Mouse (Mus musculus): ENCODE measurements around the gene Prss44. TPM values are rescaled to one million over a fixed set of nuclear protein-coding genes. Genes with fewer than 3 reads are reported as not detected.

Prss44 gene
- polyA plus RNA-seq, 1 experiment, result 30.6 TPM

- no peak overlapping the region for H3K4me3 ChIP-seq (ENCODE audit: control insufficient read depth, low read depth, low read length)
- TF ChIP-seq POLR2A (IDR thresholded peaks at IDR 0.05; ENCODE audit: control insufficient read depth, low read depth, low read length) (no peak), CTCF (IDR thresholded peaks at IDR 0.05; ENCODE audit: control insufficient read depth, insufficient read depth, insufficient replicate concordance, low read depth, low read length) (no peak)
- peaks cover 7% of the 10 kb centered on the region for H3K4me1 ChIP-seq (ENCODE audit: control insufficient read depth, insufficient read depth, low read length)
- H3K27ac ChIP-seq (ENCODE audit: control insufficient read depth, insufficient read depth, low read depth, low read length), result no peak overlapping the region
- H3K27me3 ChIP-seq (ENCODE audit: control insufficient read depth, insufficient read depth, low read length), result no peaks in the 10 kb centered on the region
- no peaks in the 10 kb centered on the region; the same call in 1 of the 2 replicates for H3K36me3 ChIP-seq (ENCODE audit: control insufficient read depth, insufficient read depth, low read length)
Measured at GRCm38 (mm10) chr9:110841438-110841837, 27.6 kb downstream of the Prss44 start.

- Histone ChIP-seq H3K27me3 (ENCODE audit: control insufficient read depth, insufficient read depth, low read length) (no peaks in the 10 kb centered on the region), H3K4me3 (ENCODE audit: control insufficient read depth, low read depth, low read length) (peak within 1 kb of the TSS; percentile 89), H3K36me3 (ENCODE audit: control insufficient read depth, insufficient read depth, low read length) (no peaks in the 10 kb centered on the region), H3K27ac (ENCODE audit: control insufficient read depth, insufficient read depth, low read depth, low read length) (peak within 1 kb of the TSS; percentile 33), H3K4me1 (ENCODE audit: control insufficient read depth, insufficient read depth, low read length) (peaks cover 7% of the 10 kb centered on the region)
- TF ChIP-seq POLR2A (IDR thresholded peaks at IDR 0.05; ENCODE audit: control insufficient read depth, low read depth, low read length) (peak; percentile 81), CTCF (IDR thresholded peaks at IDR 0.05; ENCODE audit: control insufficient read depth, insufficient read depth, insufficient replicate concordance, low read depth, low read length) (no peak)
Measured at GRCm38 (mm10) chr9:110844206-110844605, 30.4 kb downstream of the Prss44 start, which contains the start of gene Prss46. TSS of gene Prss46 (plus strand) at chr9:110844506.

- no peaks in the 10 kb centered on the region for H3K36me3 ChIP-seq (ENCODE audit: control insufficient read depth, insufficient read depth, low read length)
- TF ChIP-seq POLR2A (IDR thresholded peaks at IDR 0.05; ENCODE audit: control insufficient read depth, low read depth, low read length) (no peak), CTCF (IDR thresholded peaks at IDR 0.05; ENCODE audit: control insufficient read depth, insufficient read depth, insufficient replicate concordance, low read depth, low read length) (no peak)
- peaks cover 5% of the 10 kb centered on the region for H3K4me1 ChIP-seq (ENCODE audit: control insufficient read depth, insufficient read depth, low read length)
- H3K4me3 ChIP-seq (ENCODE audit: control insufficient read depth, low read depth, low read length), result no peak overlapping the region
- H3K27ac ChIP-seq (ENCODE audit: control insufficient read depth, insufficient read depth, low read depth, low read length), result no peak overlapping the region
- no peaks in the 10 kb centered on the region for H3K27me3 ChIP-seq (ENCODE audit: control insufficient read depth, insufficient read depth, low read length)
Measured at GRCm38 (mm10) chr9:110849162-110849561, 35.4 kb downstream of the Prss44 start.

- Histone ChIP-seq H3K4me3 (ENCODE audit: control insufficient read depth, low read depth, low read length) (no peak overlapping the region), H3K36me3 (ENCODE audit: control insufficient read depth, insufficient read depth, low read length) (no peaks in the 10 kb centered on the region), H3K27me3 (ENCODE audit: control insufficient read depth, insufficient read depth, low read length) (no peaks in the 10 kb centered on the region), H3K27ac (ENCODE audit: control insufficient read depth, insufficient read depth, low read depth, low read length) (no peak overlapping the region), H3K4me1 (ENCODE audit: control insufficient read depth, insufficient read depth, low read length) (peaks cover 9% of the 10 kb centered on the region)
- no peak for TF ChIP-seq POLR2A (IDR thresholded peaks at IDR 0.05; ENCODE audit: control insufficient read depth, low read depth, low read length)
- TF ChIP-seq CTCF (IDR thresholded peaks at IDR 0.05; ENCODE audit: control insufficient read depth, insufficient read depth, insufficient replicate concordance, low read depth, low read length), result no peak
Measured at GRCm38 (mm10) chr9:110855903-110856302, 42.1 kb downstream of the Prss44 start.

- Histone ChIP-seq H3K36me3 (ENCODE audit: control insufficient read depth, insufficient read depth, low read length) (no peaks in the 10 kb centered on the region), H3K4me1 (ENCODE audit: control insufficient read depth, insufficient read depth, low read length) (peaks cover 9% of the 10 kb centered on the region), H3K27me3 (ENCODE audit: control insufficient read depth, insufficient read depth, low read length) (no peaks in the 10 kb centered on the region), H3K27ac (ENCODE audit: control insufficient read depth, insufficient read depth, low read depth, low read length) (no peak overlapping the region), H3K4me3 (ENCODE audit: control insufficient read depth, low read depth, low read length) (no peak overlapping the region)
- TF ChIP-seq CTCF (IDR thresholded peaks at IDR 0.05; ENCODE audit: control insufficient read depth, insufficient read depth, insufficient replicate concordance, low read depth, low read length) (no peak), POLR2A (IDR thresholded peaks at IDR 0.05; ENCODE audit: control insufficient read depth, low read depth, low read length) (no peak)
Measured at GRCm38 (mm10) chr9:110856920-110857319, 43.1 kb downstream of the Prss44 start.

- no peaks in the 10 kb centered on the region for H3K36me3 ChIP-seq (ENCODE audit: control insufficient read depth, insufficient read depth, low read length)
- H3K4me3 ChIP-seq (ENCODE audit: control insufficient read depth, low read depth, low read length), result peak within 1 kb of the TSS; percentile 76
- no peaks in the 10 kb centered on the region for H3K27me3 ChIP-seq (ENCODE audit: control insufficient read depth, insufficient read depth, low read length)
- TF ChIP-seq CTCF (IDR thresholded peaks at IDR 0.05; ENCODE audit: control insufficient read depth, insufficient read depth, insufficient replicate concordance, low read depth, low read length) (peak; percentile 28; the same call in 1 of the 2 replicates), POLR2A (IDR thresholded peaks at IDR 0.05; ENCODE audit: control insufficient read depth, low read depth, low read length) (no peak)
- no peak within 1 kb of the TSS for H3K27ac ChIP-seq (ENCODE audit: control insufficient read depth, insufficient read depth, low read depth, low read length)
- H3K4me1 ChIP-seq (ENCODE audit: control insufficient read depth, insufficient read depth, low read length), result peaks cover 9% of the 10 kb centered on the region
Measured at GRCm38 (mm10) chr9:110857781-110858472, 44.1 kb downstream of the Prss44 start, which contains the start of gene Prss50. TSS of gene Prss50 (plus strand) at chr9:110857967.

- H3K27ac ChIP-seq (ENCODE audit: control insufficient read depth, insufficient read depth, low read depth, low read length), result no peak overlapping the region
- no peaks in the 10 kb centered on the region for H3K36me3 ChIP-seq (ENCODE audit: control insufficient read depth, insufficient read depth, low read length)
- H3K4me1 ChIP-seq (ENCODE audit: control insufficient read depth, insufficient read depth, low read length), result peaks cover 9% of the 10 kb centered on the region
- TF ChIP-seq POLR2A (IDR thresholded peaks at IDR 0.05; ENCODE audit: control insufficient read depth, low read depth, low read length), result no peak
- TF ChIP-seq CTCF (IDR thresholded peaks at IDR 0.05; ENCODE audit: control insufficient read depth, insufficient read depth, insufficient replicate concordance, low read depth, low read length), result no peak
- H3K27me3 ChIP-seq (ENCODE audit: control insufficient read depth, insufficient read depth, low read length), result no peaks in the 10 kb centered on the region
- no peak overlapping the region for H3K4me3 ChIP-seq (ENCODE audit: control insufficient read depth, low read depth, low read length)
Measured at GRCm38 (mm10) chr9:110858523-110858922, 44.7 kb downstream of the Prss44 start.
